Mouse (Mus musculus) layer of hippocampus, postnatal 36 days (tissue): ENCODE measurements around the gene Plekhh2. TPM values are rescaled to one million over a fixed set of nuclear protein-coding genes. Genes with fewer than 3 reads are reported as not detected.
A peak's percentile ranks its signal among the peaks of the same experiment; 100 is the strongest.
"Not testable (repeated sequence)": the region's sequence is repeated elsewhere in the genome, so short reads cannot be mapped to it uniquely, and the experiment has no call there.

Experiments
- DNase-seq, 2 experiments: peaks; one replicate each; pipeline ENCODE4 v3.0.0; 2022
- total RNA-seq, 2 experiments: library from RNA; stranded (reverse); gene quantifications; 2 replicates each; pipeline ENCODE4 v1.2.3; 2021

Plekhh2 gene
- total RNA-seq, 2 experiments from 2014 or later: 4.0 to 5.0 TPM

DNA sequence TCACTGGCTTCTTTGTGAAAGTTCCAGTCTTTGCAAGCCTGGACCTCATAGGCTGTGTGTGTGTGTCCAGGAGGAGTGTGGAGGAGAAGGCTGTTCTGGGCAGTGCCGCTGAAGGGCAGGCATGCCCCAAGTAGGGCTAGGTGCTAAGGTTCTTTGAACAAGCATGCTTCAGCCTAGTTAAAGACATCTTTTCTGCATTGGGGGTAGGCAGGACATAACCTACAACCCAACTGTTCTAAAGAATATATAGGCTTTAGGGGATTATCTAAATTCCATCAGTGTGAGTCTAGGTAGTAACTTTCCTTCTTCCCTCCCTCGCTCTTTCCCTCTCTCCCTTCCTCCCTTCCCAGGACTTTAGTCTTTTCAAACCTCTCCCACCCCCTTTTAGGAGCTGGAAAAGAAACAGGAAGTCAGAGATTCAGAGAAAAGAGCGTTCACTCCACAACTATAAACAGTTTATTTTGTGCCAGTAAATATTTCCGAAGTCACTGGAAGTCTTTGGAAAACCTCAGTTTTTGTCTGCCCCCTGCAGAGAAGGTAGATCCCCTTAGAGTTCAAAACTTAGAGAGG, 906 bp downstream of the Plekhh2 start:
- peak in 1 of 2 experiments; percentile 10 for DNase-seq

DNA sequence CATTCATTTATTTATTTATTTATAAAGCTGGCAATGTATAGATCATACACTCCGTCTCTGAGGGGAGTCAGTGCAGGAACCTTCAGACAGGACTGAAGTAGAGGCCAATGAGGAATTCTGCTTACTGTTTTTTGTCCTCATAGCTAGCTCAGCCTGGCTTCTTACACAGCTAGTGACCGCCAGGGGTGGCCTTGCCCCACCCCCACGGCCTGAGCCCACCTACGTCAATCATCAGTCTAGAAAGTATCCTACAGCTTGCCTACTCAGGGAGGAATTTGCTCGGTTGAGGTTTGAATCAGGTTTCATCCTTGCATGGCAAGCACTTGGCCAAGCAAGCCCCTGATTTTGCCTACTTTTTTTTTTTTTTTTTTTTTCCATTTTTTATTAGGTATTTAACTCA, 4.2 kb downstream of the Plekhh2 start:
- no peak for DNase-seq

DNA sequence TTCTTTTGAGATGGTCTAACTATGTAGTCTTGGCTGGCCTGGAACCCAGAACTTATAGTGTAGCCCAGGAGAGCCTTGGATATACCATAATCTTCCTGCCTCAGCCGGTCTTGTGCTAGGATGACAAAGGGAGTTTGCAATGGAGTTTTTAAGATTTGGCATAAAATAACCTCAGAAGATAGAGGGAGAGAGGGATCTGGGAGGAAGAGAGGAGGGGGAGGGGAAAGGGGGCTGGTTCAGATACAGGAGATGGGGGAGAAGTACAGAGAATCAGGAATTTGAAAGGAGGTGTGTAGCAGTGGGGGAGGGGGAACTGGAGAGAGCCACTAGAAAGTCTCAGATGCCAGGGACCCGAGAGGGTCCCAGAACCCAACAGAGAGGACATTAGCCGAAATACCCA, 7.7 kb downstream of the Plekhh2 start:
- DNase-seq: no peak

DNA sequence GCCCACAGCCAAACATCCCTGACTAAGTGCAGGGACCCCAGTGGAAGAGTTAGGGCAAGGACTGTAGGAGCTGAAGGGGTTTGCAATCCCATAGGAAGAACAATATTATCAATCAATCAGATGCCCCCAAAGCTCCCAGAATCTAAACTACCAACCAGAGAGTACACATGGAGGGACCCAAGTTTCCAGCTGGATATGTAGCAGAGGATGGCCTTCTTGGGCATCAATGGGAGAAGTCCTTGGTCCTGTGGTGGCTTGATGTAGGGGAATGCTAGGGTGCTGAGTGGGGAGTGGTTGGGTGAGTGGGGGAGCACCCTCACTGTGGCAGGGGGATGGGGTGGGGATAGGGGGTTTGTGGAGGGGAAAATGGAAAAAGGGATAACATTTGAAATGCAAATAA, 8.4 kb downstream of the Plekhh2 start:
- DNase-seq: no peak

GRCm38 (mm10) chr17:84529356-84529755, 17.7 kb downstream of the Plekhh2 start:
- DNase-seq: no peak

DNA sequence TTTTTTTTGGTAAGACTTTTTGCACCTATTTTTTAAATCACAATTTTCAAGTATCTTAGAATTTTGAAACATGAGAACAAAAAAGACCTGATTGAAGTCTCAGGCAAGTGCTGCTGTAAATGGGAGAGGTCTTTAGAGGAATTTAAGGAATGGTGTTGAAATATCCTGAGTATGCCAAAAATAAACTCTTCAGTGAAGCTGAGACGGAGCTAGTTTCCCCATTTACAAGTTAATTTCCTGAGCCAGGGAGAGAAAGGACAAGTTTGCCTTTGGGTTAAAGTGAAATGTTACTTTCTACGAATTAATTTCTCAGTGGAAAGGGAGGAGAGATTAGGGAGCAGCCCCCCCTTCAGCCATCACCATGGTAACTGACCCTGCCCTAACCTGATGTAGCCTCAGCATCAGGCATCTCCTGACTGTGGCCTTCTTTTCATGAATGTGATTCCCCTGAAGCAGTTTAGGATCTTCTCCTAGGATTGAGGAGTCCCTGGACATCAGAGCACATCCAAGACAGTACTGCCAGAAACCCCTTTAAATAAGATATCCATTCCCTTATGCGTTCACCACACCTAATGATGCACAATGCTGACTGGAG, 18.6 kb downstream of the Plekhh2 start:
- no peak for DNase-seq

DNA sequence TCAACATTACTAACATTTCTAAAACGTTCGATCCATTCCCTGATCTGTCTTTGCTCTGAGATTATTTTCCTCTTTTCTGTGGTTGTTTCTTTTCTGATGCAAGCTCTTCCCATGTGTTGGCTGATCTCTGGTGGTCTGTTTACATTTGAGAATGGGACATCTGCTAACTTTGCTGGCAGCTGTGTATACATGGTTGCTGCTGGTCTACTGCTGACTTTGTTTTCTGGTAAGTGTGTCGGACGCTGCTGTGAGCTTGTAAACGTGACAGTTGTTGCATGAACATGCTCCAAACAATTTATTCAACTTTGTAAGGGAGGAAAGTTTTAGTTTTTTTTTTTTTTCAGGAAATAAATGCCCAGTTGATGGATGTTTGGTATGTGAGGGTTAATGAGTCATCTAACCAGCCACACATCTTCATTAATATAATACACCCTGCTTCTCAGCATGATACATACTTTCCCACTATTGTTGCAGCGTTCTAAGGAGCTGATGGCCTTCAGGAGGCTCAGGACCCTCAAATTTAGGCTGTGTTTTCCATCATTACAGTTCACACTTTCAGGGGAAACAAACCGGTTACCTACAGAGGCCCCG, 21.3 kb downstream of the Plekhh2 start:
- DNase-seq: no peak

DNA sequence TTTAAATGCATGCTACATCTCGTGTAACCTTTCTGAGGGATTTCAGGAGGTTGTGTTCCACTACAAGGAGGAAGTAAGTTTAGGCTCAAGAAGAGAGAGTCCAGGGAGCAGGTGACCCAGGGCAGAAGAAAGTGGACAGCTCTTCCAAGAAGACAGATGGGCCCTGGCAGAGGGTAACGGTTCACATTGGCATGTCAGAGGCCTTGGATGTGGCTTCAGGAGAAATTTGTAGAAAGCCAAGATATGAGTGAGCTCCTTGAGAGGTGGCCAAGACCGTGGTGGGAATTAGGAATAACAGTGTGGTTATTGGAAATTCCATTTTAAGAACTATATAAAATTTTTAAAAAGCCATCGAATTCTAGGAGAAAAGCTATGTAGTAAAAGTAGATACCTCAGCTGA, 22.1 kb downstream of the Plekhh2 start:
- no peak for DNase-seq

GRCm38 (mm10) chr17:84534632-84535031, 22.9 kb downstream of the Plekhh2 start:
- no peak for DNase-seq

GRCm38 (mm10) chr17:84535226-84535625, 23.5 kb downstream of the Plekhh2 start:
- DNase-seq: no peak

DNA sequence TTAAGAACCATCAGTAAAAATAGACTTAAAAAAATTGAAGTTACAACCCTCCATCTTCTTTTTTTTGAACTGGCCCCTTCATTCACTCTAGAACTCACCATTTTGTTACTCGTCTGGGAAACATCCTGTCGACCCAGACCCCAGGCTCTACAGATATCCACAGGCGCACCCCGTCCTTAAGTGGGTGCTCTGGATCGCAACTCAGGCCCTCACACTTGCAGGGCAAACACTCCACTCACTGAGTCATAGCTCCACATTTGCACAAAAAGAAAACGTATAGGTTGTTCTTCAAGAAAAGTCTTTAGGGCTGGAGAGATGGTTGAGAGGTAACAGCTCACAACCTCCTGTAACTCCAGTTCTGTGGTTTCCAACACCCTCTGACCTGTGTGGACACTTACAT, 25.6 kb downstream of the Plekhh2 start:
- DNase-seq: no peak

GRCm38 (mm10) chr17:84537966-84538365, 26.3 kb downstream of the Plekhh2 start:
- DNase-seq: no peak

DNA sequence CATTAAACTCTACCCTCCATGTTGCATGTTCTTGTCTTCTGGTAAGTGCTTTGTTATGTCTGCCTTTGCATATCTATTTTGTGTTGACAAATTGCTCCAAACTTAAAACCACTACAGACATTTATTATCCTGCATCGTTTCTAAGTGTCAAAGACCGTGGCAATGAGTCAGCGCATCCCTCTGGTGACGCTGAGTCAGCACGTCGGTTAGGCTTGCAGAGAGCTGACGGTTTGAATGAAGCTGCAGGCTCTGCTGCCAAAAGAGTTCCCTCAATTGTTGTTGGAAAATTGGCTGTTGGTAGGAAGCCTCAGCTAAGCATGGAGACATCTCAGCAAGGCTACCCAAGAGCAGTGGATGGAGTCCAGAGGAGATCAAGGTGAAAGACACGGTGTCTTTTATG, 28.9 kb downstream of the Plekhh2 start:
- no peak for DNase-seq

- DNase-seq: no peak
These were observed 39.5 kb downstream of the Plekhh2 start for GRCm38 (mm10) chr17:84550902-84551877.

DNA sequence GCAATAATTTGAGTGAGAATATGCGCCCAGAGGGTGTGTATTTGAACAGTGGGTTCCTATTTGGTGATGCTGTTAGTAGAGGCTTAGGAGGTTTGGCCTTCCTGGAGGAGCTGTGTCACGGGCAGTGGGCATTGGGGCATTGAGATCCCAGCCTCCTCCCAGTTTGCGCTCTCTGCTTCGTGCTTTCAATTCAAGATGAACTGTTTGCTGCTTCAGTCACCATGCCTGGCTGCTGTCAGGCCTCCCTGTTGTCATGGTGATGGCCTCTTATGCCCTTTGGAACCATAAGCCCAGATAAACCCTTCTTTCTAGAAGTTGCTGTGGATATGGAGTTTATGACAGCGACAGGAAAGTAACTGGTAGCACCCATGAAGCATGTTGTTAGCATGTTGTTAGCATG, 40.5 kb downstream of the Plekhh2 start:
- no peak for DNase-seq

DNA sequence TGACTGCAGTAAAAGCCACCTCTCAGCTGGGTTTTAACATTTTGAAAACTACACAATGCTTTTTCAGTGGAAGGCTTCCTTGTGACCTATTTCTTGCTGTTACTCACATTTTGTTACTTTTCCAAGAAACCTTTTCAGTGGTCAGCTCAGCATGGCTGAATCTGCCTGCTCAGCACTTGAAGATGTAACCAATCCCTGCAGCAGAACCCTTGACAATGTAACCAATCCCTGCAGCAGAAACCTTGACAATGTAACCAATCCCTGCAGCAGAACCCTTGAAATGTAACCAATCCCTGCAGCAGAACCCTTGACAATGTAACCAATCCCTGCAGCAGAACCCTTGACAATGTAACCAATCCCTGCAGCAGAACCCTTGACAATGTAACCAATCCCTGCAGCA, 52.6 kb downstream of the Plekhh2 start:
- not testable (repeated sequence) for DNase-seq

DNA sequence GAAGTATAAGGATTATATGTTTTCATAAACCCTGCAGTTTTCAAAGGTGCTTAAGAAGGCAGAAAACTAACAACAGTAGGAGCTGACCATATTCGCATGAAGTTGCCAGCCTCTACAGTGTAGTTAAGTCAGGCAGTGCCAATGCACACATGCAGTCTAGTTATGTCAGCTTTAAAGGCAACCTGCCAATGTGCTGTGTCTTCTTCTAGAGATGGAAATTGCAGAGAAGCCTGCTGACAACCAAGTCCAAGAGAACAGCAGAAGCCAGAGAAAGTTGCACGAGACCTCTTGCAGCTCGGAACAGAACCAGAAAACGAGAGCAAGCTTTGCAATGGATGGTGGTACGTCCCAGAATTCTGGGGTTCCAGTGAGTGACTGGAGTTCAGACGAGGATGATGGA, 54.1 kb downstream of the Plekhh2 start:
- no peak for DNase-seq

- no peak for DNase-seq
These were observed 55.3 kb downstream of the Plekhh2 start for GRCm38 (mm10) chr17:84566773-84567555.

- no peak for DNase-seq
These were observed 57.1 kb downstream of the Plekhh2 start for GRCm38 (mm10) chr17:84568807-84569206.

DNA sequence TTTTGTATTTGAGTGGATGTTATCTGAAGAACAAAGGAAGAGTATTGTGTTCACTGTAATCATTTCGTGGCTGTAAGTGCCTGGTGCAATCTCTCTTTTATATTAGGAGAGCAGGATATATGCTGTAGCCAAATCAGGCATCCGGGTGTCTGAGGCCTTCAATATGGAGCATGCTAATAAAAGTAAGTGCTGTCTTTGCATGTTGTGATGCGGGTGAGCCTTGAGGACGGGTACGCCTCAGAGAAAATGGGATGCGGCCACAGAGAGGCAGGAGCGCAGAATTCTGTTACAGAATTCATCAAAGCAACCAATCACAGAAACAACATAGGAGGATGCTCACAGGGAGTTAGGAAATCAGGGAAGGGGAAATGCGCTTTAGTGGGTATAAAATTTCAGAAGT, 58.1 kb downstream of the Plekhh2 start:
- DNase-seq: no peak

DNA sequence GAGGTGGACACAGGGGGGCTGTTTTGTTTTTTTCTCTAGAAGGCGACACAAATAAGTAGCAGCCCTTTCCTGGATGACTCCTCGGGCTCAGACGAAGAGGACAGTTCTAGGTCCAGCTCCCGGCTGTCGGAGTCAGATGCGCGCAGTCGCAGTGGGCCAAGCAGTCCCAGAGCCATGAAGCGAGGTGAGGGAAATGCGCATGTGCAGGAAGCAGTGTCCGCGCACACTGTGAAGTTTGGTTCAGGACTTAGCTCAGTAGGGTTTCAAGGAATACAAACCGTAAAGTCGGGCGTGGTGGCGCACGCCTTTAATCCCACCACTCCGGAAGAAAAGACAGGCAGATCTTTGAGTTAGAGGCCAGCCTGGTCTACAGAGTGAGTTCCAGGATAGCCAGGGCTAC, 59.9 kb downstream of the Plekhh2 start:
- peak; percentile 31 to 37 for DNase-seq

GRCm38 (mm10) chr17:84573305-84573704, 61.6 kb downstream of the Plekhh2 start:
- DNase-seq: no peak
